Mouse (Mus musculus) kidney, postnatal 0 days (tissue): ENCODE measurements at regions not wholly inside any gene's neighbourhood (a gene's known extent, or its start where the extent isn't known, plus 50 kb on each side); places are given as distances from the start of the nearest gene placed in this dataset.

Experiments
- ATAC-seq: fragments of 200-750 bp; cut with Nextera tagmentation; replicated peaks from 2 replicates; pipeline ENCODE4 v1.8.0; 2017; ENCODE audit warnings: low read depth, moderate number of reproducible peaks, moderate TSS enrichment, moderate library complexity; ENCODE audit not compliant: low FRiP score
- DNase-seq: peaks from one replicate; pipeline ENCODE4 v3.0.0-alpha.2; 2016; ENCODE audit warnings: low spot score
- H3K27ac ChIP-seq: fragments of 300-500 bp; sonication (generic); 2 replicates; pipeline ENCODE4 v1.5.1; 2014; ENCODE audit warnings: mild to moderate bottlenecking
- H3K27me3 ChIP-seq: fragments of 300-500 bp; sonication (generic); 2 replicates; pipeline ENCODE4 v1.6.1; 2014; ENCODE audit warnings: low read length, mixed read lengths; ENCODE audit not compliant: insufficient read depth
- H3K36me3 ChIP-seq: fragments of 300-500 bp; sonication (generic); 2 replicates; pipeline ENCODE4 v1.6.1; 2014; ENCODE audit warnings: low read length, mixed read lengths; ENCODE audit not compliant: insufficient read depth
- H3K4me1 ChIP-seq: fragments of 300-500 bp; sonication (generic); replicated peaks from 2 replicates; pipeline ENCODE4 v1.6.1; 2014; ENCODE audit warnings: antibody characterized with exemption, low read length, mixed read lengths; ENCODE audit not compliant: insufficient read depth
- H3K4me2 ChIP-seq: fragments of 300-500 bp; sonication (generic); 2 replicates; pipeline ENCODE4 v1.6.1; 2014; ENCODE audit warnings: mild to moderate bottlenecking, low read length, moderate library complexity, mixed read lengths
- H3K4me3 ChIP-seq: fragments of 300-500 bp; sonication (generic); replicated peaks from 2 replicates; pipeline ENCODE4 v1.5.1; 2014; ENCODE audit warnings: low read depth, low read length
- H3K9ac ChIP-seq: fragments of 300-500 bp; sonication (generic); 2 replicates; pipeline ENCODE4 v1.6.1; 2014; ENCODE audit warnings: low read depth, low read length
- H3K9me3 ChIP-seq: fragments of 300-500 bp; sonication (generic); replicated peaks from 2 replicates; pipeline ENCODE4 v1.6.1; 2016; ENCODE audit warnings: low read length, inconsistent platforms, mixed read lengths
- CTCF ChIP-seq: IDR thresholded peaks from 2 replicates; pipeline ENCODE4 v1.5.1; 2016; ENCODE audit warnings: antibody characterized with exemption, low read depth, mild to moderate bottlenecking, moderate library complexity
- WGBS: fragments of 180-500 bp; shearing (Covaris S2); extraction: QIAGEN DNeasy Blood & Tissue Kit; methylation state at CpG from one replicate; pipeline ENCODE4 v1.1.7; 2014; 5-methylcytosine and 5-hydroxymethylcytosine counted together

DNA sequence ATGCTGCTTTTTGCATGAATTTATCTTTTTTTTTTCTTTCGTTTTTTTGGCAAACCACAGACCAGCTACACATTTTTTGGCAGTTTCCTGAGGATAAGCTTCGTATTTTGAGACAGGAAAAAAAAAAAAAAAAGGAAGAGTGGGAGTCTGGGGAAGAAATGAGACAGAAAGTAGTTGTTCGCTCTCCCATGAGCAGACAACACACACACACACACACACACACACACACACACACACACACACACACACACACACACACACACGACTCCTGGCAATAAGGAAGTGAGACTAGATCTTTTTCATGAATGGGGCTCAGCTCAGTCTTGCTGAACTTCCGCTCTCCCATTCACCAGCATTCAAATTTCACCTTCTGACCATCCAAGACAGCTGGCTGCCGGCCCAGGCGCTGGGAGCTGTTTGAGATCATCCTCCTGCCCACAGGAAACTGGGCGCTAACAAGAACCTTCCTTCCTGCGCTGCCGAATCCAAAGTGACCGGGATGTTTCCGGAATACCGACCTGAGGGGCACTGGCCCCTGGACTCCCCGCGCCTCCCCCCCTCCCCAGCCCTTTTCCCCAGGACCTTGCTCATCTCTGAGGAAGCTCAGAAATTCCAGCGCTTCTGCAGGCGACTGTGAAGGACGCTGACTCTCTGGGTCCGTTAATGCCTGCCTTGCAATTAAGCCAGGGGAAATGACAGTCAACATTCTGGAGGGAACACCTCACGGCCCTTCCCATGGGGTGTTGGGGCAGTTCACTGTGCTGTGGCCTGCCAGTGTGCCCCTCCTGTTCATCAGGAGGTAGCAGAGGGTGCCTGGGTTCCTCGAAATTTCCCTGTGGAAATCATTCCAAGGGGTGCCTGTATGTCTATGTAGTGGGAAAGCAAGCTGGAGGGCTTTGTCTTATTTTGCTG, 114.2 kb upstream of the Ccnd2 start:
- Histone ChIP-seq H3K9ac (peak overlapping the region; percentile 18; the same call in 1 of the 2 replicates), H3K27ac (peak overlapping the region; percentile 84), H3K36me3 (no peaks in the 10 kb centered on the region), H3K9me3 (no peaks in the 10 kb centered on the region), H3K4me2 (peak overlapping the region; percentile 57), H3K4me1 (no peaks in the 10 kb centered on the region), H3K27me3 (no peaks in the 10 kb centered on the region), H3K4me3 (peak overlapping the region; percentile 23)
- WGBS, result 4% methylated on average over 20 of the region's 21 CpGs
- DNase-seq (peak; percentile 95), ATAC-seq (peak; percentile 68)
- TF ChIP-seq CTCF, result no peak

GRCm38 (mm10) chr6:127266813-127267165, 114.8 kb upstream of the Ccnd2 start:
- 30% methylated on average over 10 of the region's 10 CpGs for WGBS
- H3K4me3 ChIP-seq, result no peak overlapping the region
- peak overlapping the region; percentile 57 for H3K4me2 ChIP-seq
- no peaks in the 10 kb centered on the region for H3K27me3 ChIP-seq
- peak; percentile 62 for TF ChIP-seq CTCF
- no peak for ATAC-seq
- peak overlapping the region; percentile 84; the same call in 1 of the 2 replicates for H3K27ac ChIP-seq
- H3K4me1 ChIP-seq, result no peaks in the 10 kb centered on the region
- H3K9ac ChIP-seq, result no peak overlapping the region
- no peaks in the 10 kb centered on the region for H3K9me3 ChIP-seq
- H3K36me3 ChIP-seq, result no peaks in the 10 kb centered on the region
- DNase-seq, result peak; percentile 58

GRCm38 (mm10) chr6:127269021-127269420, 117.0 kb upstream of the Ccnd2 start:
- no peak overlapping the region for H3K9ac ChIP-seq
- WGBS, result 67% methylated on average over 4 of the region's 4 CpGs
- no peaks in the 10 kb centered on the region for H3K9me3 ChIP-seq

DNA sequence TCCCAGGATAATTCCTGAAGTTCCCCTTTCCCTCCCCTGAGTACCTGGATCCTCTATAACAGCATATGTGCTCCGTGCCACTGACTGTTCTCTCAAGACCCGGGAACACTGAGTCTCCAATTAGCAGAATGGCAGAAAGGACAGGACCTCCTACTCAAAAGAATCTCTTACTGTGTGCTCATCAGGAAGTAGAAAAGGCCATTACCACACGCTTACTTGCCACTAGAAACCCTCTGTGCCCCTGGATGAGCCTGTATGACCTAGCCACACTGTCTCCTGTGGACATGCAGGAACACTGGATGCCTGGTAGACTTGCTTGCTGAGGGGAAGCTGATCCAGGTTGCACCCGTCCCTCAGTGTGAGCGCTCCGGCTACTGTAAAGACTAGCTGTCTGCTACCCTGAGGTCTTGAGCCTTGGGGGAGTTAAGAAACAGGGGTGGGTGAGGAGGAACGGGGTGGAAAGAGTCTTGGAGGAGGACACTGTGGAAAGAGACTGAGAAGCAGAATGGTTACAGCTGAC, 117.6 kb upstream of the Ccnd2 start:
- no peak for TF ChIP-seq CTCF

More at GRCm38 (mm10) chr6:127269021-127269420, 117.0 kb upstream of the Ccnd2 start:
- Histone ChIP-seq H3K36me3 (no peaks in the 10 kb centered on the region), H3K4me3 (no peak overlapping the region), H3K27ac (no peak overlapping the region), H3K4me1 (no peaks in the 10 kb centered on the region), H3K4me2 (no peak overlapping the region), H3K27me3 (no peaks in the 10 kb centered on the region)
- ATAC-seq (no peak), DNase-seq (no peak)
- TF ChIP-seq CTCF, result no peak

DNA sequence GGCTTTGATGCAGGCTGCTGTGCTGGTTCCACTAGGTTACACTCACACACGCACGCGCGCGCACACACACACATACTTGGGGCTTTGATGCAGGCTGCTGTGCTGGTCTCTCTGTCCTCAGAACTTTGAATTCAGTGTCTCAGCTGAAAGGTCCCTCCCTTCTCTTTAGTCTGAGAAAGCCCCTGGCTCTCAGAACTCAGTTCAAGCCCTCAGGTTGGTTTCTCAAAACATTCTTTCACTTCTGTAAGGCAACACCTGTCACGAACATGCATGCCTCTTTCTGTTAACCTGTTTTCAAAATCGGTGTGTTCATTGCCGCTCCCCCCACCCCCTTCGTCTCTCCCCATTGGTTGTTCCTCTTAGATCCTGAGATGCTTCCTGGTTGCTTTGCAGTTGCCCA, 118.8 kb upstream of the Ccnd2 start:
- H3K4me2 ChIP-seq, result no peak overlapping the region
- DNase-seq (no peak), ATAC-seq (no peak)
- H3K36me3 ChIP-seq, result no peaks in the 10 kb centered on the region
- no peaks in the 10 kb centered on the region for H3K4me1 ChIP-seq
- no peaks in the 10 kb centered on the region for H3K27me3 ChIP-seq
- no peak overlapping the region for H3K4me3 ChIP-seq
- TF ChIP-seq CTCF, result no peak
- H3K9ac ChIP-seq, result no peak overlapping the region
- H3K27ac ChIP-seq, result no peak overlapping the region
- WGBS, result 84% methylated on average over 9 of the region's 9 CpGs
- no peaks in the 10 kb centered on the region for H3K9me3 ChIP-seq

More for the DNA sequence above, 117.6 kb upstream of the Ccnd2 start:
- Histone ChIP-seq H3K36me3 (no peaks in the 10 kb centered on the region), H3K4me1 (no peaks in the 10 kb centered on the region), H3K27ac (no peak overlapping the region), H3K27me3 (no peaks in the 10 kb centered on the region), H3K4me2 (no peak overlapping the region), H3K9me3 (no peaks in the 10 kb centered on the region), H3K4me3 (no peak overlapping the region), H3K9ac (no peak overlapping the region)
- ATAC-seq, result no peak
- no peak for DNase-seq
- 75% methylated on average over 7 of the region's 7 CpGs for WGBS

DNA sequence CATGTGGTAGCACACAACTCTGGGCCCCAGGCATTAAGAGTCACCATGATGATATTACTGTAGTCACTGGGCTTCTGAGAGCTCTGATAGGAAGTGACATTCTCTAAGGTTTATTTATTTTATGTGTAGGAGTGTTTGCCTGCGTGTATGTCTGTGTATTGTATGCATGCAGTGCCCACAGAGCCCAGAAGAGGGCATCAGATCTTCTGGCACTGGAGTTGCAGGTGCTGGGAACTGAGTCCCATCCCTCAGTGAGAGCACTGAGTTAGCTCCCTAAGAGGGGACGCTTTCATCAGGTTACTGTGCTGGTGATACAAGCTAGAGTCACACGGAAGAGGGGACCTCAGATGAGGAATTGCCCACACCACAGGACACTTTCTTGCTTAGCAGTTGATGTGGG, 119.4 kb upstream of the Ccnd2 start:
- Histone ChIP-seq H3K9ac (no peak overlapping the region), H3K4me2 (no peak overlapping the region), H3K4me3 (no peak overlapping the region), H3K4me1 (no peaks in the 10 kb centered on the region), H3K27me3 (no peaks in the 10 kb centered on the region), H3K36me3 (no peaks in the 10 kb centered on the region), H3K27ac (no peak overlapping the region), H3K9me3 (no peaks in the 10 kb centered on the region)
- WGBS, result 95% methylated on average over 3 of the region's 3 CpGs
- TF ChIP-seq CTCF, result no peak
- ATAC-seq (no peak), DNase-seq (no peak)
